Mouse (Mus musculus) lung, embryonic 16.5 days (tissue): ENCODE results near the gene Klk1b5. TPM values are rescaled to one million over a fixed set of nuclear protein-coding genes. Genes with fewer than 3 reads are reported as not detected.

Experiments used
- ATAC-seq: fragments of 200-750 bp; cut with Nextera tagmentation; 2 replicates; pipeline ENCODE4 v1.8.0; 2017; ENCODE audit warnings: low read depth, mild to moderate bottlenecking, moderate library complexity
- H3K27ac ChIP-seq: fragments of 300-500 bp; sonication (generic); 2 replicates; pipeline ENCODE4 v1.5.1; 2014; ENCODE audit warnings: mild to moderate bottlenecking, control low read depth, low read length
- H3K27me3 ChIP-seq: fragments of 300-500 bp; sonication (generic); 2 replicates; pipeline ENCODE4 v1.6.1; 2014; ENCODE audit warnings: low read depth, low read length, mixed read lengths; ENCODE audit not compliant: control insufficient read depth, insufficient read depth
- H3K36me3 ChIP-seq: fragments of 300-500 bp; sonication (generic); 2 replicates; pipeline ENCODE4 v1.6.1; 2014; ENCODE audit warnings: low read length; ENCODE audit not compliant: control insufficient read depth, insufficient read depth
- H3K4me1 ChIP-seq: fragments of 300-500 bp; sonication (generic); replicated peaks from 2 replicates; pipeline ENCODE4 v1.6.1; 2014; ENCODE audit warnings: low read length, mixed read lengths; ENCODE audit not compliant: control insufficient read depth, insufficient read depth
- H3K4me2 ChIP-seq: fragments of 300-500 bp; sonication (generic); 2 replicates; pipeline ENCODE4 v1.6.1; 2014; ENCODE audit warnings: low read depth, low read length, control low read depth
- H3K4me3 ChIP-seq: fragments of 300-500 bp; sonication (generic); 2 replicates; pipeline ENCODE4 v1.5.1; 2014; ENCODE audit warnings: mild to moderate bottlenecking, low read length, control low read depth
- H3K9ac ChIP-seq: fragments of 300-500 bp; sonication (generic); 2 replicates; pipeline ENCODE4 v1.6.1; 2014; ENCODE audit warnings: low read length, control low read depth
- H3K9me3 ChIP-seq: fragments of 300-500 bp; sonication (generic); 2 replicates; pipeline ENCODE4 v1.6.1; 2016; ENCODE audit warnings: low read length; ENCODE audit not compliant: control insufficient read depth
- WGBS: fragments of 180-500 bp; shearing (Covaris S2); extraction: QIAGEN DNeasy Blood & Tissue Kit; methylation state at CpG from one replicate; pipeline ENCODE4 v1.1.7; 2014; 5-methylcytosine and 5-hydroxymethylcytosine counted together
- polyA plus RNA-seq: library from polyadenylated mRNA; unstranded; fragments of >200 nt; fragmentation: Nextera tagmentation; extraction: Ambion mirVana; gene quantifications from 2 replicates; pipeline ENCODE4 v1.2.1, GENCODE M21; 2015

The Klk1b5 gene
- polyA plus RNA-seq, 1 experiment from 2014 or later: not detected

DNA sequence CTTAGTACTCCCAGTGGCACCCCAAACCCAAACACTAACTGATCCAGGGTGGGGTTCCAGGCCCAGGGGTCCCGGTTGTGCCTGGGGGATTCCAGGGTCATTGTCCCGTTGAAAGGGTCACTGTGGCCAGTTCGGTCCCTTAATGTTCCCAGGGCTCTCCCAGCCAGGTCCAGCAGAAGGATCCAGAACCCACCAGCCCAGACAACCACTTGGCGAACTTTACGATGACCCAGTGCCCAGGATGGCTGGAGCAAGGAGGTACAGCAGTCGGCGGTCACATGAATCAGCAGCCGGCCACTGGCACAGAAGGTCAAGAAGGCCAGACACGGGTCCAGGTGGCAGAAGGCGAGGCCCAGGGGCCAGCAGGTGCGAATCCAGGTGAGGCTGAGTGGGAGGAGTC, 52.4 kb downstream of the Klk1b5 start:
- Histone ChIP-seq H3K4me1 (no peaks in the 10 kb centered on the region), H3K27me3 (no peaks in the 10 kb centered on the region), H3K9me3 (no peaks in the 10 kb centered on the region), H3K9ac (no peak overlapping the region), H3K36me3 (no peaks in the 10 kb centered on the region), H3K4me3 (no peak overlapping the region), H3K4me2 (no peak overlapping the region), H3K27ac (no peak overlapping the region)
- 74% methylated on average over 11 of the region's 11 CpGs for WGBS
- ATAC-seq: no peak

- no peaks in the 10 kb centered on the region for H3K36me3 ChIP-seq
- no peak overlapping the region for H3K4me3 ChIP-seq
- no peak for ATAC-seq
- no peak overlapping the region for H3K4me2 ChIP-seq
- H3K4me1 ChIP-seq: no peaks in the 10 kb centered on the region
- H3K9me3 ChIP-seq: no peaks in the 10 kb centered on the region
- no peak overlapping the region for H3K27ac ChIP-seq
- no peak overlapping the region for H3K9ac ChIP-seq
- 88% methylated on average over 2 of the region's 2 CpGs for WGBS
- 0 out of 2 replicates have a peak, but pooled peaks cover 2% of the 10 kb centered on the region for H3K27me3 ChIP-seq
These were observed 53.7 kb downstream of the Klk1b5 start for GRCm38 (mm10) chr7:44269397-44269796.

Other genes with a start within 250 kb of the Klk1b5 start
- gene Klk1b1, start 249.2 kb upstream of the Klk1b5 start, polyA plus RNA-seq: not detected in 2 replicates
- not detected in 2 replicates for gene Klk1b9, start 239.9 kb upstream of the Klk1b5 start, polyA plus RNA-seq
- gene Klk1b11, start 220.1 kb upstream of the Klk1b5 start, polyA plus RNA-seq: not detected in 2 replicates
- gene Klk1b26, start 203.8 kb upstream of the Klk1b5 start, polyA plus RNA-seq: not detected in 2 replicates
- not detected in 2 replicates for gene Klk1b27, start 163.7 kb upstream of the Klk1b5 start, polyA plus RNA-seq
- not detected in 2 replicates for gene Klk1b21, start 113.6 kb upstream of the Klk1b5 start, polyA plus RNA-seq
- gene Klk1b22, start 103.3 kb upstream of the Klk1b5 start, polyA plus RNA-seq: not detected in 2 replicates
- not detected in 2 replicates for gene Klk1b16, start 79.2 kb upstream of the Klk1b5 start, polyA plus RNA-seq
- gene Klk1b24, start 27.7 kb upstream of the Klk1b5 start, polyA plus RNA-seq: not detected in 2 replicates
- not detected in 2 replicates for gene Klk1b3, start 17.8 kb upstream of the Klk1b5 start, polyA plus RNA-seq
- not detected in 2 replicates for gene Klk1b4, start 8.5 kb upstream of the Klk1b5 start, polyA plus RNA-seq
- not detected in 2 replicates for gene Klk1, start 9.4 kb downstream of the Klk1b5 start, polyA plus RNA-seq
- gene Gm36864, start 20.2 kb downstream of the Klk1b5 start, polyA plus RNA-seq: not detected in 2 replicates
- gene 1700028J19Rik, start 30.8 kb downstream of the Klk1b5 start, polyA plus RNA-seq: 0.96 and 0.97 TPM in 2 replicates
- 113 and 123 TPM in 2 replicates for gene 2410002F23Rik, start 30.8 kb downstream of the Klk1b5 start, polyA plus RNA-seq
- not detected in 2 replicates for gene Acp4, start 41.4 kb downstream of the Klk1b5 start, polyA plus RNA-seq
- not detected in 2 replicates for gene Gm15517, start 45.5 kb downstream of the Klk1b5 start, polyA plus RNA-seq
- 3.0 and 3.2 TPM in 2 replicates for gene Clec11a, start 91.0 kb downstream of the Klk1b5 start, polyA plus RNA-seq
- 0.96 and 1.1 TPM in 2 replicates for gene Shank1, start 94.3 kb downstream of the Klk1b5 start, polyA plus RNA-seq
- 2.1 and 2.3 TPM in 2 replicates for gene Syt3, start 168.2 kb downstream of the Klk1b5 start, polyA plus RNA-seq
- gene 1700008O03Rik, start 169.9 kb downstream of the Klk1b5 start, polyA plus RNA-seq: 1.2 and 1.5 TPM in 2 replicates
- gene Lrrc4b, start 213.1 kb downstream of the Klk1b5 start, polyA plus RNA-seq: 0.36 and 0.57 TPM in 2 replicates
- gene Aspdh, start 249.4 kb downstream of the Klk1b5 start, polyA plus RNA-seq: 0.62 and 1.3 TPM in 2 replicates